Mouse (Mus musculus) liver, adult (tissue): Measurements from ENCODE around the gene Cabp1.

Experiments used
- GATA4 ChIP-seq: IDR thresholded peaks from 2 replicates; pipeline ENCODE4 v1.6.1; 2014; ENCODE audit warnings: mild to moderate bottlenecking, low read length; ENCODE audit not compliant: insufficient replicate concordance

The Cabp1 gene

DNA sequence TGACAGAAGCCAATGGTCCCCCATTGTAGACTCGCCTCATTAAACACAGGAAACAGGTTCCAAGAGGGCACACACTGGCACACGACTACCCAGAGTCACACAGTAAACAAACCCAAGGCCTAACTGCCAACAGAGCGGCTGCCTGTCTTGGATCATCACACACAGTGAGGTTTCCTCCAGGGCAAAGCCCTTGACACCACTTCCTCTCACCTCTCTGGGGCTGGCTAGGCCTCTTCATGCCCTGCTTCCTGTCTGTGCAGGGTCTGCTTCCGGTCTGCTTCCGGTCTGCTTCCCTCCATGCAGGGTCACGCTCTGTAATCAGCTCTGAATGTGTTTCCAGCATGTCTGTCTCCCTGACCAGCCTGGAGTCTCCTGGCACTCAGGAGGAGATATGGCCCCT lies 26.8 kb downstream of the Cabp1 start:
- no peak for TF ChIP-seq GATA4

GRCm38 (mm10) chr5:115166815-115167194 lies 27.4 kb downstream of the Cabp1 start:
- TF ChIP-seq GATA4 = no peak

- no peak for TF ChIP-seq GATA4
Measured at GRCm38 (mm10) chr5:115165895-115166814, 28.0 kb downstream of the Cabp1 start.

DNA sequence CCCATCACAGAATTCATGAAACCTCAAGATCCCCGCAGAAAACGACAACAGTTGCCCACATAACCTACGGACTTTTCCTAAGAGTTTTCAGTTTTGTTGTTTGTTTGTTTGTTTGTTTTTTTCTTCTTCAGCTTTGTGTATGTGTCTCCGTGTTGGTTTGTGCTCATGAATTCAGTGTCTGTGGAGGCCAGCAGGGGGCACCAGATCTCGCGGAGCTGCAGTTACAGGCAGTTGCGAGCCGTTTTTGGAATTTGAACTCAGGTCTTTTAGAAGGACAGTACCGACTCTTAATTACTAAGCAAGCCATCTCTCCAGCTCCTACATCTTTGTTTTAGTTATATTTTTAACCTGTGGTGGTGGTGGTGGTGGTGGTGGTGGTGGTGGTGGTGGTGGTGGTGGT lies 28.8 kb downstream of the Cabp1 start:
- TF ChIP-seq GATA4 = no peak

DNA sequence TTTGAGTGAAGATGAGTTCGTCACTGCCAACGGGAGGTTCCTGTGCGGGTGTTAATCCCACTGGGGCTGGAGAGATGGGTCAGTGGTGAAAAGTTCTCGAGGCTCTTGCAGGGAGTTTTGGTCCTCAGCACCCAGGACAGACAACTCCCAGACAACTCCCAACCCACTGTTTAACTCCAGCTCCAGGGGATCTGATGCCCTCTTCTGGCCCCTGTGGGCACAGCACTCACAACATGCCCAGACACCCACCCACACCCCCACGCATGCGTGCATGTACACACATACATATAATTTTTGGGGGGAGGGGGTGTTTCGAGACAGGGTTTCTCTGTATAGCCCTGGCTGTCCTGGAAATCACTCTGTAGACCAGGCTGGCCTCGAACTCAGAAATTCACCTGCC lies 30.6 kb downstream of the Cabp1 start:
- TF ChIP-seq GATA4 = no peak

DNA sequence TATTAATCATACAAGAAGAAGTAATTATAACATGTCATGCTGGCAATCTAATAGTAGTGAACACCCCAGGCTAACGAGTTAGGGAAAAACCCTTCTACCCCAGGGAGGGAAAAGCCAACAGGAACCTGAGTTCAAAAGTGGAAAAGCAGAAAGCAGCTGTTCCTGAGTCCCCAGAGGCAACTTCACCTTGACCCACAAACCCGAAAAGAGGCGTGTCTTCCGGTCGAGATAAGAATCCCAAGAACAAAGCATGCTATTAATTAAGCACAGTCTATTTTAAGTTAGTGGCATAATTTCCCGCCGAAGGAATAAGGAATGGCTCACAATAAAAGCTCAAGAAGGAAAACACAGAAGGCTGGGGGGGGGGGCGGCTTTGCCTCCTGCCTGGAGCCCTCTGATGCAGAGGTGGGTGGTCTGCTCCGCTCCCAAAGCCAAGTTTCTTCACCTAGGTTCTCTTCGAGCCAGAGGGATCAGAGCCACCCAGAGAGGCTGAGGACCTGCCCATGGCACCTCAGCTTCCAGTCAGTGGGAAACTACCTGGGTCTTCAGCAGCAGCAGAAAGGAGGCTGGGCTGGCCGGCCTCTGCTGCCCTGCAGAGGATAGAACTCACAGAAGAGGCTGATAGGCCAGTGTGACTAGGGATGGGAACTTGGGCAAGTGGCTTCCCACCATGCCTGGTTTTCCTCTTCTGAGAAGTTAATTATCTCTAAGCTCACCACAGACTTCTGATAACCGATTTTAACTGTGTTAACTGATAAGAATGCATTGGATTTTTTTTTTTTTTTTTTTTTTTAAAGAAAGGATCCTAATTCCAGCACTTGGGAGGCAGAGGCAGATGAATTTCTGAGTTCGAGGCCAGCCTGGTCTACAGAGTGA lies 32.9 kb downstream of the Cabp1 start:
- TF ChIP-seq GATA4 = no peak

- no peak for TF ChIP-seq GATA4
Measured at GRCm38 (mm10) chr5:115160655-115161054, 33.5 kb downstream of the Cabp1 start.

GRCm38 (mm10) chr5:115159165-115159564 lies 35.0 kb downstream of the Cabp1 start:
- no peak for TF ChIP-seq GATA4

DNA sequence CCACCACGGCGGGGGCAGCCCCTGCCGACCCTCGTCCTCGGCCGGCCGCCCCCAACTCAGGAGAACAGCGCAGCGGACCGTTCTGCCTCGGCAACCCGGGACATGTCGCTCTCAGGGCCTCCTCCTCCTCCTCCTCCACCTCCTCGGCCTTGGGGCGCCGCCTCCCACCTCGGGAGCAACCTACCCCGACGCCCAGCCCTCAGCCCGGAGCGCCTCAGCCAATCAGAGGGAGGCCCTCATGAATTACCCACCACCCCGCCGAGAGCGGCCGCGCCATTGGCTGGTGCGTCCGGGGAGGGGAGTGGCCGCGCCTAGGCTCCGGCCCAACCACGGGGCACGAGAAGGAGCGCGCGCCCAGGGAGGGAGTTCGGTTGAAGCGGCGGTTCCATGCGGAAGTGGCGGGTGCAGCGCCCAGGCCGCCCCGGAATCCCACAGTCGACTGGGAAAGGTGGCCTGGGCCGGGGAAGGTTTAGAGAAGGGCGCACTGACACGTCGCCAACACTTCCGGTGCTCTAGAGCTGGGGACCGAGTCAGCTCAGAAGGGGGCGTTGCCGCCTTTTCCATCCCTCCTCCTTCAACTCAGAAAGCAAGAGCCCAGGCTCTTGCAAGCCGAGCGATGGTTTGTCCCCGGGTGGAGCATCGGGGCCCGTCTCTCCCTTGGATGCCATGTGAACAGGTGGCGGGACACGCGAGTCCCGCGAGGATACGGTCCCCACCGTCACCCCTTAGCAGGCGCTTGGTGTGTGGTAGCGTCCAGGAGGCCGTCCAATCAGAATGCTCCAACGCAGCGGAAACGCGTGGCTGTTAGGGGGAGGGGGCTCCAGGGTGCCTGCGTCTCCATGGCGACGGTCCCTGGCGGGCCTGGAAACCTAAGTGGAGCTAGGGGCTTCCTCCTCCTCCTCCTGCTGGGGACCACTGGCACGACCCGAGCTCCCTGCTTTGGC lies 35.9 kb downstream of the Cabp1 start, which contains the start of gene Mlec:
Gene Mlec (minus strand): TSS at position 140 of the 944 bp plus-strand sequence.
- TF ChIP-seq GATA4 = peak; percentile 21; the same call in 1 of the 2 replicates

DNA sequence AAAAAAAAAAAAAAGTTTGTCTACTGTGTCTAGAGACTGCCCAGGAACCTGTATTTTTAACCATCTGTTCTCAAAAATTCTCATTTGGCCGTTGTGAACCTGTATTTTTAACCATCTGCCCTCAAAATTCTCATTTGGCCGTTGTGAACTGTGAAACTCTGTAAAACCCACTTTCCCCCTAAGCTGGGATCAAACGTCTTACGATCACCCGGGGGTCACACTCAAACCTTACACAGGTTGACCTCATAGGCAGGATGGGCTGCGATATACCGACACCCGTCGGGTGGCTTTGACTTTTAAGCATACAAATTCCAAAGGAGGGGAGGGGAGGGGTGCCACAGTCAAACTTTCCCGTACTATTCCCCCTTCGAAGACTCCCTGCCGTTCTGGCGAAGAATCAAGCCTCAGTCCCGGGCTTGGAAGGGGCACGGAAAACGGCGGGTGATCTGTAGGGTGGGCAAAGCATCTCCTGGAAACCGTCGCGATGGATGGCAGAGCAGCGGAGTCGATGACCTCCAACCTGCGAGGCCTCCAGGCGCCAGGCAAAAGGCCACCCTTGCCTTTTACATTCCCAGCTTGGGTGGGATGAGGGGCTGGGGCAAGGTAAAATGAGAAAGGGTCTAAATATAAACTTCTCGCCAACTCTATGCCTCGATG lies 37.1 kb downstream of the Cabp1 start:
- no peak for TF ChIP-seq GATA4

GRCm38 (mm10) chr5:115156401-115156800 lies 37.8 kb downstream of the Cabp1 start:
- TF ChIP-seq GATA4 = no peak

GRCm38 (mm10) chr5:115155831-115156230 lies 38.4 kb downstream of the Cabp1 start:
- TF ChIP-seq GATA4 = no peak

- no peak for TF ChIP-seq GATA4
Measured at GRCm38 (mm10) chr5:115155156-115155631, 39.0 kb downstream of the Cabp1 start.

- no peak for TF ChIP-seq GATA4
Measured at GRCm38 (mm10) chr5:115152132-115152956, 41.8 kb downstream of the Cabp1 start.

DNA sequence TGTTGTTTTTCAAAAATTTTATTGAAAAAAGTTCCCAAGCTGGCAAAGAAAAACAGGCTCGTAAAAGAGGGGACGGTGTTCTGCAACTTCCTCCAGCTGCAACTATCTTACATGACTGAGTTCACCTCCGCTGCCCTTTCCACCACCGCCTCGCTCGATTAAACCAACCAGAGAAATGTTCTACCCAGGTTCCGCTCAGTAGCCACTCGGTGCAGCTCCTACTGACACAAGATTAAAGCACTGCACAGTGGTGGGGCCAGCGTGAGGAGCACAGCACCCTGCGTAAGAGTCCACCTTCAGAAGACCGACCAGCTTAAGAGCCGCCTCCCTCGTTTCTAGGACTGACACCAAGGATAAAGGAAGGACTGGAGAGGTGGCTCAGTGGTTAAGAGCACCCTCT lies 42.7 kb downstream of the Cabp1 start:
- no peak for TF ChIP-seq GATA4
